Mouse (Mus musculus): Measurements from ENCODE around the gene Igsf9. TPM values are rescaled to one million over a fixed set of nuclear protein-coding genes. Genes with fewer than 3 reads are reported as not detected.
A peak's percentile ranks its signal among the peaks of the same experiment; 100 is the strongest.

The Igsf9 gene
- polyA plus RNA-seq (2012; rRNA removed): 8.6 and 9.0 TPM in 2 replicates

DNA sequence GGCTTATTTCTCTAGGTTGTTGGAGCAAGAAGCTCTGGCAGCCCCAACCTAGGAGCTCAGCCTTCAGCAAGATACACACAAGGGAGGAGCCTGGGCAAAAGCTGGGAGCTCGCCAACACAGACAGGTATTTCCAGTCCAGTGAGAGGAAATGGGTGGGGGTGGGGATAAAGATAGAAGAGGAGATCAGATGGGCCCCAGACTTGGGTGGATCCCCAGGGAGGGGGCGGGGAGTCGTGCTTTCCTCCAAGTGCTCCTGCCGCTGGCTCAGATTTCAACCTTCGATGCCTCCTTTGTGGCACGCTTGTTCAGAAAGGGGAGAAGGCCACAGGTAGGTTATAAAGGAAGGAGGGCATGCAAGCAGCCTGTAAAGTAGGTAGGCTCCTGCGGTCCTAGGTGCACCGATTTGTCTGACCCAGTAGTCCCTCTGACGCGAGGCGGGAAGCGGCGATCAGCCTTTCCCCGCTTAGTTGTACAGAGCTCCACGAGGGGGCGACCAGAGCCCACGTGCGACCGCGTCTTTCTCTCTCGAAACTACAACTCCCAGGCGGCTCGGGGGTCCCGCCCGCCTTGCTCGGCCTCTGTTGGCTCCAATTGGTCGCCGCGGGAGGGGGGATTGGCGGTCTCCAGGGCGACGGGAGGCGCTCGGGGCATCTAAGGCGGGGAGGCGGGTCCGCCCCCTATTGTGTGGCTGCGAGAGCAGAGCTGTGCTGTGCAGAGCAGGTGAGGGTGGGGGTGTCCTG lies at the start of gene Igsf9:
Igsf9 (plus strand) TSS at position 249 of the 741 bp plus-strand sequence.
- TF ChIP-seq CTCF (IDR thresholded peaks at IDR 0.05; ENCODE audit: extremely low read depth, insufficient read depth, insufficient read length, insufficient replicate concordance) (peak; percentile 59), POLR2A (IDR thresholded peaks at IDR 0.05; ENCODE audit: low read depth, low read length) (no peak)
- Histone ChIP-seq H3K36me3 (ENCODE audit: control insufficient read depth, insufficient read depth, low read length) (no peaks in the 10 kb centered on the region), H3K4me3 (ENCODE audit: extremely low read depth, insufficient read depth, insufficient read length) (peak within 1 kb of the TSS; percentile 49), H3K27ac (ENCODE audit: insufficient read depth, low read length) (no peak within 1 kb of the TSS), H3K27me3 (ENCODE audit: control insufficient read depth, insufficient read depth, low read length) (no peaks in the 10 kb centered on the region), H3K4me1 (ENCODE audit: control insufficient read depth, insufficient read depth, insufficient read length) (peaks cover 7% of the 10 kb centered on the region; the same call in 1 of the 2 replicates)
- peak; percentile 75 to 90 for DNase-seq (ENCODE audit: low read depth in 1 of 2, low spot score in 2 of 2)
- under 1% methylated on average over 38 of the region's 38 CpGs for WGBS

DNA sequence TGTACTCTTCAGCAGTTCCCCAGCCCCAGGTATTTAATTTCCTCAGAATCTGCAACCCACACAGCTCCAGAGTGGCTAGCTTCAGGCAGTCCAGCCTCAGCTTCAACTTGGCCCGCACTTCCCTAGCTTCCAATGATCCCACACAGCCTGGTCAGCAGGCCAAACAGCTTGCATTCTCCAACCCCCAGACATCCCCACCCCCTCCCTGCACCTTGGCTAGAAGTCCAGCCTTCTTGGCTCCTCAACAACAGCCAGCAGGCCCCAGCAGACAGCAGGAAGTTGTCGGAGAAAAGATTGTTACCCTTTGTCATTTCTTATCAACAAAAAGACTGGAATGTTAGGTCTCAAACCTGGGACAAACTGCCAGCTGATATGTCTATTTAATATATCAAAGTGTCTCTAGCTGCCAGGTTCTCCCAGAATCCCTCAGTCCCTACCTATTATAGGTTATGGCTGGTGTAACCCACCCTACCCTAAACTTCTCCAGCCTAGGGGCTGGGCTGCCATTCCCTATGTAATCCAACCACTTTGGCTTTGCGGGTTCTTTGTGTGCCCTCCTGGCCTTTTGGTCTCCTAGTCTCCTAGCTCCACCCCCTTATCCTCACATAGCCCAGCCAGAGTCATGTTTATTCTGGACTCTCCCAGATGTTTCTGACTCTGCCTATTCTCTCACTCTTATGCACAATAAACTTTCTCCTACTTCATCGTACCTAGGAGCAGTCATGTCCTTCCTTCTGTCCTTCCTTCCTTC lies 49.6 kb upstream of the Igsf9 start:
- WGBS: 71% methylated on average over 4 of the region's 4 CpGs
- Histone ChIP-seq H3K36me3 (ENCODE audit: control insufficient read depth, insufficient read depth, low read length) (no peaks in the 10 kb centered on the region), H3K27ac (ENCODE audit: insufficient read depth, low read length) (peak overlapping the region; percentile 21; the same call in 1 of the 2 replicates), H3K4me1 (ENCODE audit: control insufficient read depth, insufficient read depth, insufficient read length) (peaks cover 15% of the 10 kb centered on the region; the same call in 1 of the 2 replicates), H3K27me3 (ENCODE audit: control insufficient read depth, insufficient read depth, low read length) (no peaks in the 10 kb centered on the region), H3K4me3 (ENCODE audit: extremely low read depth, insufficient read depth, insufficient read length) (no peak overlapping the region)
- no peak for DNase-seq (ENCODE audit: low read depth in 1 of 2, low spot score in 2 of 2)
- no peak for TF ChIP-seq POLR2A (IDR thresholded peaks at IDR 0.05; ENCODE audit: low read depth, low read length)
- TF ChIP-seq CTCF (IDR thresholded peaks at IDR 0.05; ENCODE audit: extremely low read depth, insufficient read depth, insufficient read length, insufficient replicate concordance): no peak

DNA sequence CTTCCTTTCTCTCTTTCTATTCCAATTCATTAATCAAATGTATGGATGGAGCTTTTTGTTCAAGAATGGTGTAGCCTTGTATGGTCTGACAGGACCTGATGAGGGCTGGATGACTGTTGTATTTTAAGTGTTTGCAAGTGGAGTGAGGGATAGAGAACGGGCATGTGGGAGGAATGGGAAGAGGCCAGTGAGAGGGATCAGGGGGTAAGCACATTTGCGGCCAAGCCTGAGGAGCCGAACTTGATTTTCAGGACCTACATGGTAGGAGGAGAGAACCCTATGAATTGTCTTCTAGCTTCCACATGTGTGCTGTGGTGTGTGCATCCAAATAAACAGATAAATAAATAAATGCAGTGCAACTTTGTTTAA lies 49.0 kb upstream of the Igsf9 start:
- WGBS: 93% methylated on average over 3 of the region's 3 CpGs
- H3K4me1 ChIP-seq (ENCODE audit: control insufficient read depth, insufficient read depth, insufficient read length): peaks cover 15% of the 10 kb centered on the region; the same call in 1 of the 2 replicates
- H3K27me3 ChIP-seq (ENCODE audit: control insufficient read depth, insufficient read depth, low read length): no peaks in the 10 kb centered on the region
- no peak for TF ChIP-seq CTCF (IDR thresholded peaks at IDR 0.05; ENCODE audit: extremely low read depth, insufficient read depth, insufficient read length, insufficient replicate concordance)
- no peak for TF ChIP-seq POLR2A (IDR thresholded peaks at IDR 0.05; ENCODE audit: low read depth, low read length)
- DNase-seq (ENCODE audit: low read depth in 1 of 2, low spot score in 2 of 2): no peak
- no peak overlapping the region for H3K4me3 ChIP-seq (ENCODE audit: extremely low read depth, insufficient read depth, insufficient read length)
- no peaks in the 10 kb centered on the region for H3K36me3 ChIP-seq (ENCODE audit: control insufficient read depth, insufficient read depth, low read length)
- H3K27ac ChIP-seq (ENCODE audit: insufficient read depth, low read length): no peak overlapping the region

DNA sequence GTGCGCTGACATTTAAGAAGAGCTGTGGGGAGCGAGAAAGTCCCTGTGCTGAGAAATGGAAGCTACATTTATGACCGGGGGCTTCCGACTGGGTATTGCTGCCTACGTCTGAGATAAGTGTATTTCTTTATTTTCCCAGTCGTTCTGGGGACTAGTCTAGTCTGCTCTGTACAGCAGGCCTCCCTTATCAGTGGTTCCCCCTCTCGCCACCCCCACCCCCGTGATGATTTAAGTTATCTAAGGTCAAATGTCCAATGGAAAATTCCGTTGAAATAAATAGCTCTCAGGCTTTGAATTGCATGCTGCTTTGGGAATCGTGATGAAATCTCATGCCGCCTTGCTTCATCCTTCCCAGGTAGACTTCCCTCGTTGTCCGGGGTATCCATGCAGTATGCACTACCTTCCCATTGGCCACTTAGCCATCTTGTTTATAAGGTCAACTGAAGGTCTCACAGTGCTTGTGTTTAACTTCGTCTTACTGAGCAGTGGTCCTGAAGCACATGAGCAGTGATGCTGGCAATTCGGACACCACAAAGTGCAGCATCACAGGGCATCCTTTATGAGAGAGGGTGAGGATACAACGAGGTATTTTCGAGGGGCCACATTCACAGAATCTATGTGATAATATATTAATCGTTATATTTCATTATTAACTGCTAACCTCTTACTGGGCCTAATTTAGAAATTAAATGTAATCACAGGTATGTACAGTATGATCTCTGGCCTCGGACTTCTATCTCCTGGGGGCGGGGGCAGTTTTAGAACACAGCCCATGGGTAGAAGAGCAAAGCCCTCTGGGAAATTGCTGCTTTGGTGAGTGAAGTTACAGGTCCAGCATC lies 48.4 kb upstream of the Igsf9 start:
- TF ChIP-seq CTCF (IDR thresholded peaks at IDR 0.05; ENCODE audit: extremely low read depth, insufficient read depth, insufficient read length, insufficient replicate concordance) (no peak), POLR2A (IDR thresholded peaks at IDR 0.05; ENCODE audit: low read depth, low read length) (no peak)
- peak overlapping the region; percentile 39; the same call in 1 of the 2 replicates for H3K27ac ChIP-seq (ENCODE audit: insufficient read depth, low read length)
- H3K36me3 ChIP-seq (ENCODE audit: control insufficient read depth, insufficient read depth, low read length): no peaks in the 10 kb centered on the region
- H3K27me3 ChIP-seq (ENCODE audit: control insufficient read depth, insufficient read depth, low read length): no peaks in the 10 kb centered on the region
- no peak for DNase-seq (ENCODE audit: low read depth in 1 of 2, low spot score in 2 of 2)
- H3K4me1 ChIP-seq (ENCODE audit: control insufficient read depth, insufficient read depth, insufficient read length): peaks cover 15% of the 10 kb centered on the region; the same call in 1 of the 2 replicates
- 77% methylated on average over 20 of the region's 20 CpGs for WGBS
- no peak overlapping the region for H3K4me3 ChIP-seq (ENCODE audit: extremely low read depth, insufficient read depth, insufficient read length)

DNA sequence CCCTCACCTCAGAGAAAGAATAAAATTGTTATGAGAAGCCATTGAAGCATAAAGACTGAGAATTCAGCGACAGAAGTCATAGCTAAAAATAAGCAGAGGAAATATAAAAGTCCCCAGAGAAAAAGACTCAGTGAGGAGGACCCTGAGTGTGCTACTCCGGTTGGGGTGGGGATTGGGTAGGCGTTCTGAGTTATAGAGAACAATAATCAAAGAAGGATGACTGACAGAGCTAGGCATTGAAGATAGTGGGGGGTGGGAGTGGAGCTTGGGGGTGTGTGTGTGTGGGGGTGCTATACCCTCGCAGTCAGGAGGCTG lies 47.8 kb upstream of the Igsf9 start:
- Histone ChIP-seq H3K27ac (ENCODE audit: insufficient read depth, low read length) (peak overlapping the region; percentile 64), H3K27me3 (ENCODE audit: control insufficient read depth, insufficient read depth, low read length) (no peaks in the 10 kb centered on the region), H3K4me3 (ENCODE audit: extremely low read depth, insufficient read depth, insufficient read length) (no peak overlapping the region), H3K4me1 (ENCODE audit: control insufficient read depth, insufficient read depth, insufficient read length) (peaks cover 15% of the 10 kb centered on the region; the same call in 1 of the 2 replicates), H3K36me3 (ENCODE audit: control insufficient read depth, insufficient read depth, low read length) (no peaks in the 10 kb centered on the region)
- peak in 1 of 2 experiments; percentile 31 for DNase-seq (ENCODE audit: low read depth in 1 of 2, low spot score in 2 of 2)
- TF ChIP-seq POLR2A (IDR thresholded peaks at IDR 0.05; ENCODE audit: low read depth, low read length): no peak
- TF ChIP-seq CTCF (IDR thresholded peaks at IDR 0.05; ENCODE audit: extremely low read depth, insufficient read depth, insufficient read length, insufficient replicate concordance): no peak
- 49% methylated on average over 4 of the region's 4 CpGs for WGBS

DNA sequence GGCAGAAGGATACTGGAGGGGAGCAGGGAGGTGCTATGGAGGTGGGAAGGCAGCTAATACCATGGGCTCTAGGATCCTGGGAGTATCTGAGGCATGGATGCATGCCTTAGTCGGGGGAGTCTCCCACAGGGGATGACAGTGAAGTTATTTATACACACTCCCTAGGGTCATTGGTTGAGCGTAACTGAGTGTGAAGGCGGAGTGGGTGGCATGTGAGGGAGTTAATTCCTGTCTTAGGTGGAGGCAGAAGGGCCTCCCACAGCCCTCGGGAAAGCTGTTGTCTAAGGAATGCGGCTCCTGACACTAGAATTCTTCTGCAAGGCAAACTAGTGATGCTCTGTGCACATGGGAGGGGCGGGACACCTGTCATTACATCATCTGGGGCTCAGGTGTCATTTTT lies 44.8 kb upstream of the Igsf9 start:
- Histone ChIP-seq H3K36me3 (ENCODE audit: control insufficient read depth, insufficient read depth, low read length) (no peaks in the 10 kb centered on the region), H3K4me3 (ENCODE audit: extremely low read depth, insufficient read depth, insufficient read length) (no peak overlapping the region), H3K4me1 (ENCODE audit: control insufficient read depth, insufficient read depth, insufficient read length) (peaks cover 15% of the 10 kb centered on the region; the same call in 1 of the 2 replicates), H3K27me3 (ENCODE audit: control insufficient read depth, insufficient read depth, low read length) (no peaks in the 10 kb centered on the region), H3K27ac (ENCODE audit: insufficient read depth, low read length) (no peak overlapping the region)
- TF ChIP-seq CTCF (IDR thresholded peaks at IDR 0.05; ENCODE audit: extremely low read depth, insufficient read depth, insufficient read length, insufficient replicate concordance) (no peak), POLR2A (IDR thresholded peaks at IDR 0.05; ENCODE audit: low read depth, low read length) (no peak)
- 55% methylated on average over 6 of the region's 6 CpGs for WGBS
- no peak for DNase-seq (ENCODE audit: low read depth in 1 of 2, low spot score in 2 of 2)
